In the genomic region with DNA sequence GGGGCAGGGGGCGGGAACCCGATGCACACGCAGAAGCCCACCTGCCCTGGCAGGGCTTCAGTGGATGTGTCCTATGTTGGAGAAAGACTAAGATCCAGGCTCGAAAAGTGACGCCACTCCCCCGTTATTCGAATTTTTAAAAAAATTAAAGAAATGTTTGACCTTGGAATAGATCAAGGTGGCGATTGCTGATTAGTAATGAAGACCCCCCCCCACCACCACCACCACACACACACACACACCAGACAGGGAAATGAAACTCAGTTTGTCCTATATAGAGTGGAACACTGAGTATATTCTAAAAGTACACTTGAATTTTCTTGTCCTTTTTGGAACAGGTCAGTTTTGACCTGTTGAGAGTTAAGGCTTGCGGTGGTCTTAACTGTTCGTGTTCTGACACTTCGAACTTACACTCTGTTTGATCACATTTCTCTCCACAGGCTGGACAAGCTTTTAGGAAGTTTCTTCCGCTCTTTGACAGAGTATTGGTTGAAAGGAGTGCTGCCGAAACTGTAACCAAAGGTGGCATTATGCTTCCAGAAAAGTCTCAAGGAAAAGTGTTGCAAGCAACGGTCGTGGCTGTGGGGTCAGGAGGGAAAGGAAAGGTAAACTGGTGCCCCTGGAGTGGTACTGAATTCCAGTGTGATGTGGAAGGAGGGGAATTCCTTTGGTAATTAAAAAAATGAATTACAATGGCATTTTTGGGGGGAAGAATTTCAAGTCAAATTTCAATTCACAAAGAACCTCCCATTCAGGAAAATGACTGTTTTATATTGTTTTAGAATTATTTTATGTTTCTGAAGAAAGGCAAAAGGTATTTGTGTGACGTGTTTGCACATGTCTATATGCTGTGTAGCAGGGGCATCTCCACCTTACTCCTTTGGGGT, we compare ENCODE assay signal across 8 mouse cellular contexts. TPM values are rescaled to one million over a fixed set of nuclear protein-coding genes. Genes with fewer than 3 reads are reported as not detected.
DNase-seq lines count a peak whose midpoint lies in the region; ATAC-seq and TF ChIP-seq lines count a peak whose summit lies in the region.

No protein-coding gene starts in this region.

- no peaks in the 10 kb centered on the region for H3K9me3 ChIP-seq in limb, embryonic 15.5 days

- peak overlapping the region; percentile 83 for H3K4me3 ChIP-seq in thymus, adult 2 months (ENCODE audit: control insufficient read depth, insufficient read depth, low read length)
- peak overlapping the region; percentile 99 for H3K4me3 ChIP-seq in limb, embryonic 15.5 days

- 10% methylated on average over 16 of the region's 16 CpGs for WGBS in thymus, adult 2 months
- WGBS in limb, embryonic 15.5 days, result 4% methylated on average over 16 of the region's 16 CpGs

- H3K27ac ChIP-seq in thymus, adult 2 months (ENCODE audit: control insufficient read depth, insufficient read depth, low read length), result peak overlapping the region; percentile 13
- H3K27ac ChIP-seq in limb, embryonic 15.5 days, result peak overlapping the region; percentile 96

- H3K9ac ChIP-seq in limb, embryonic 15.5 days, result peak overlapping the region; percentile 86

- peaks cover 4% of the 10 kb centered on the region for H3K36me3 ChIP-seq in thymus, adult 2 months (ENCODE audit: control insufficient read depth, insufficient read depth, low read length)
- peaks cover 35% of the 10 kb centered on the region for H3K36me3 ChIP-seq in limb, embryonic 15.5 days

- no peak for TF ChIP-seq CTCF in thymus, adult 2 months (IDR thresholded peaks at IDR 0.05; ENCODE audit: borderline replicate concordance, control insufficient read depth, extremely low read depth, insufficient read depth, low read length, poor library complexity)

- peak overlapping the region; percentile 64 for H3K4me2 ChIP-seq in limb, embryonic 15.5 days

- DNase-seq in cerebellum, adult 9-10 months, result peak; percentile 13
- no peak for DNase-seq in cerebellum, adult 8-10 months
- DNase-seq in thymus, adult 2 months, result no peak
- no peak for DNase-seq in thymus, postnatal 10 days (ENCODE audit: low spot score in 2 of 2)
- no peak for DNase-seq in right cerebral cortex, adult 2 months (ENCODE audit: low spot score in 2 of 2)
- DNase-seq in thymus, adult 18-20 months, result no peak
- no peak for DNase-seq in thymus, postnatal 4 days

- H3K4me1 ChIP-seq in thymus, adult 2 months (replicated peaks; ENCODE audit: control insufficient read depth, insufficient read depth, low read length), result peaks cover 8% of the 10 kb centered on the region
- peaks cover 22% of the 10 kb centered on the region for H3K4me1 ChIP-seq in limb, embryonic 15.5 days

- no peak for ATAC-seq in limb, embryonic 15.5 days (ENCODE audit: insufficient number of reproducible peaks, low FRiP score, low TSS enrichment, low read depth)

- H3K27me3 ChIP-seq in thymus, adult 2 months (ENCODE audit: control insufficient read depth, insufficient read depth, low read length), result no peaks in the 10 kb centered on the region
- no peaks in the 10 kb centered on the region for H3K27me3 ChIP-seq in limb, embryonic 15.5 days

- TF ChIP-seq POLR2A in thymus, adult 2 months (IDR thresholded peaks at IDR 0.05; ENCODE audit: control insufficient read depth, extremely low read depth, insufficient read depth, low read length, poor library complexity), result no peak

RNA-seq across cellular contexts. Expression of gene Hspd1, which starts 0.8 kb away (rescaled TPM):
- polyA plus RNA-seq in thymus, adult 2 months (2012; rRNA removed), result 28.3 and 31.5 TPM in 2 replicates
- polyA plus RNA-seq in limb, embryonic 15.5 days (2015; fragmentation: Nextera tagmentation; extraction: Ambion mirVana), result 298 and 308 TPM in 2 replicates

RNA-seq across cellular contexts. Expression of gene Hspe1, which starts 0.9 kb away (rescaled TPM):
- 33.2 and 38.3 TPM in 2 replicates for polyA plus RNA-seq in thymus, adult 2 months (2012; rRNA removed)
- polyA plus RNA-seq in limb, embryonic 15.5 days (2015; fragmentation: Nextera tagmentation; extraction: Ambion mirVana), result 267 and 321 TPM in 2 replicates

RNA-seq across cellular contexts. Expression of gene Coq10b, which starts 36.3 kb away (rescaled TPM):
- 5.5 and 6.6 TPM in 2 replicates for polyA plus RNA-seq in thymus, adult 2 months (2012; rRNA removed)
- polyA plus RNA-seq in limb, embryonic 15.5 days (2015; fragmentation: Nextera tagmentation; extraction: Ambion mirVana), result 19.9 and 22.2 TPM in 2 replicates

RNA-seq across cellular contexts. Expression of gene Mob4, which starts 42.2 kb away (rescaled TPM):
- 10.7 and 12.4 TPM in 2 replicates for polyA plus RNA-seq in thymus, adult 2 months (2012; rRNA removed)
- polyA plus RNA-seq in limb, embryonic 15.5 days (2015; fragmentation: Nextera tagmentation; extraction: Ambion mirVana), result 134 and 138 TPM in 2 replicates
